Mouse (Mus musculus) ES-E14 (cell line): ENCODE results near the gene Actb. TPM values are rescaled to one million over a fixed set of nuclear protein-coding genes. Genes with fewer than 3 reads are reported as not detected.

Experiments used
- DNase-seq: peaks from one replicate; pipeline ENCODE4 v3.0.0-alpha.2; 2013; ENCODE audit warnings: low read depth, low spot score
- H3K27ac ChIP-seq: 2 replicates; pipeline ENCODE4 v1.5.1; 2012; ENCODE audit warnings: low read depth, mild to moderate bottlenecking, low read length, moderate library complexity, mixed read lengths; ENCODE audit not compliant: poor library complexity, insufficient read depth, severe bottlenecking
- H3K36me3 ChIP-seq: 2 replicates; pipeline ENCODE4 v1.6.1; 2012; ENCODE audit warnings: mild to moderate bottlenecking, low read length, moderate library complexity, mixed read lengths; ENCODE audit not compliant: control insufficient read depth, poor library complexity, insufficient read depth, severe bottlenecking
- H3K4me1 ChIP-seq, 2 experiments: fragments of 150-350 bp in 1 of 2; sonication (generic) in 1 of 2; 2 replicates each; pipeline ENCODE4 v1.6.1; 2012; ENCODE audit warnings: low read length in 2 of 2, mild to moderate bottlenecking in 1 of 2, mixed read lengths in 1 of 2; ENCODE audit not compliant: control insufficient read depth in 2 of 2, insufficient read depth in 2 of 2, poor library complexity in 1 of 2
- H3K4me3 ChIP-seq, 2 experiments: fragments of 150-350 bp in 1 of 2; sonication (generic) in 1 of 2; 2 replicates each; pipeline ENCODE4 v1.5.1; 2012; ENCODE audit warnings: low read length in 2 of 2, low read depth in 1 of 2, mild to moderate bottlenecking in 1 of 2, mixed read lengths in 1 of 2; ENCODE audit not compliant: insufficient read depth in 1 of 2, poor library complexity in 1 of 2, severe bottlenecking in 1 of 2
- H3K9ac ChIP-seq: 2 replicates; pipeline ENCODE4 v1.6.1; 2012; ENCODE audit warnings: low read depth, mild to moderate bottlenecking, low read length, mixed read lengths; ENCODE audit not compliant: poor library complexity, insufficient read depth, severe bottlenecking
- H3K9me3 ChIP-seq: fragments of 150-350 bp; sonication (generic); 2 replicates; pipeline ENCODE4 v1.6.1; 2012; ENCODE audit warnings: low read depth, mild to moderate bottlenecking, low read length; ENCODE audit not compliant: control insufficient read depth, insufficient read depth
- CHD2 ChIP-seq: IDR thresholded peaks from 2 replicates; pipeline ENCODE4 v1.6.1; 2014; ENCODE audit warnings: mild to moderate bottlenecking, low read depth, low read length, inconsistent platforms
- HCFC1 ChIP-seq: IDR thresholded peaks from 2 replicates; pipeline ENCODE4 v1.6.1; 2012; ENCODE audit warnings: low read length, inconsistent platforms, borderline replicate concordance; ENCODE audit not compliant: insufficient read depth
- MAFK ChIP-seq: IDR thresholded peaks from 2 replicates; pipeline ENCODE4 v1.6.1; 2014; ENCODE audit warnings: mild to moderate bottlenecking, low read depth, low read length, inconsistent platforms; ENCODE audit not compliant: insufficient read depth
- ZC3H11A ChIP-seq: IDR thresholded peaks from 2 replicates; pipeline ENCODE4 v1.6.1; 2012; ENCODE audit warnings: low read depth, mild to moderate bottlenecking, inconsistent platforms, low read length, borderline replicate concordance
- ZNF384 ChIP-seq: IDR thresholded peaks from 2 replicates; pipeline ENCODE4 v1.6.1; 2012; ENCODE audit warnings: low read depth, low read length, inconsistent platforms
- in situ Hi-C, 2 experiments: fragments of 600-800 bp; cut with MboI; formaldehyde crosslinking; loops; one replicate each; pipeline ENCODE4 v1.15.1; 2025; ENCODE audit warnings: low sequenced_read_pairs in 2 of 2, inconsistent platforms in 1 of 2; ENCODE audit not compliant: unreplicated experiment in 2 of 2
- total RNA-seq: library from RNA; depleted of rRNA; stranded (reverse); fragments of 300-350 nt; gene quantifications from 2 replicates; pipeline ENCODE4 v1.2.3, GENCODE M21; 2012

Gene Actb
- total RNA-seq, 1 experiment = 4,692 TPM

DNA sequence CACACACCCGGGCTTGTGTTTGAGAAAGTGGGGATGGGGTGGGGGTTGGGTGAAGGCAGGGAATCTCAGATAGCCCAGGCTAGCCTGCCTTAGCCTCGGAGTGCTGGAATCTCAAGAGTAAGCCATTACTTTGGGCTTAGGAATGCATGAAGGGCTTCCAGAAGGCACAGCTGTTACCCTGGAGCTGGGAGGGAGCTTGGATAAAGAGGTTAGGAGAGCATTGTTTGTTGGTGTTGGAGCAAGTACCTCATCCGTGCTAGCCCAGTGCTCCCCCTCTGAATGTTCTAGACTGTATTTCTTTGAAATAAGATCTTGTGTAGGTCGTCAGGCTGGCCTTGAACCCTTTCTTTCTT is 22.8 kb upstream of the Actb start:
- H3K9ac ChIP-seq = peak overlapping the region; percentile 69
- no peaks in the 10 kb centered on the region for H3K36me3 ChIP-seq
- DNase-seq = no peak
- H3K4me3 ChIP-seq = peak overlapping the region; percentile 60 to 64
- in situ Hi-C loops = no loop called here
- H3K4me1 ChIP-seq = peaks cover 3 to 35% of the 10 kb centered on the region in 2 experiments; a peak in 2 of 4 replicates
- no peaks in the 10 kb centered on the region for H3K9me3 ChIP-seq
- TF ChIP-seq ZC3H11A (no peak), MAFK (no peak), CHD2 (no peak), HCFC1 (no peak), ZNF384 (no peak)
- H3K27ac ChIP-seq = peak overlapping the region; percentile 32

DNA sequence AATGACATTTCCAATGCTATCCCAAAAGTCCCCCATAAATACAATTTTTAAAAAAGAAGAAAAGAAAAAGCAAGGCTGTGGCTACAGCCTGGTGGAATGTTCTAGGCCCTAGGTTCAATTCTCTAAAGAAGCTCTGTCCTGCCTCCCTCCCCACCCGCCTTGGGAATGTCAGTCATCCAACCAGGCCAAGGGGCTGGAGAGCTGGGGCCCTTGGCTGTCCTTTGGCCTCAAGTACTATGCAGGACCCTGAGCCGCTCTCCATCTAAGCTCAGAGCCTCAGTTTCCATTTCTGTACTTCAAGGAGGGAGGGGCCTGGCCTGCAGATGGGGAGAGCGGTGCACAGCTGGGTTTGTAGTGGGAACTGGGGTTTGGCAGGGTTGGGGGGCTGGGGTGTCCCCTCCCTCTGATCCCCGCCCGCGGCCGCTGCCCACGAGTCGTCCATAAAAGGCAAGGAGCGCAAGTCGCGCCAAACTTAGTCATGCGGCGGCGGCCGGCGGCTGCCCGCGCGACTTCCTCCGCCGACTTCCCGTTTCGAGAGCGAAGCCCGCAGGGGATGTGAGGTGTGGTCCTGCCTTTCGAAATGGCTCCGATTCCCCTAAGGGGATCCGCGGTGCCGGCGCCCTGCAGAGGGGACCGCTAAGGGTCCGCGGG is 22.3 kb upstream of the Actb start:
- peaks cover 3 to 35% of the 10 kb centered on the region in 2 experiments; a peak in 2 of 4 replicates for H3K4me1 ChIP-seq
- no peaks in the 10 kb centered on the region for H3K9me3 ChIP-seq
- peak overlapping the region; percentile 69 for H3K9ac ChIP-seq
- H3K27ac ChIP-seq = peak overlapping the region; percentile 32
- H3K36me3 ChIP-seq = no peaks in the 10 kb centered on the region
- DNase-seq = no peak
- H3K4me3 ChIP-seq = peak overlapping the region; percentile 60 to 64
- TF ChIP-seq MAFK = no peak
- no peak for TF ChIP-seq CHD2
- no peak for TF ChIP-seq HCFC1
- TF ChIP-seq ZC3H11A = no peak
- in situ Hi-C loops = no loop called here

GRCm38 (mm10) chr5:142927341-142927930 is 20.9 kb upstream of the Actb start:
- Histone ChIP-seq H3K36me3 (no peaks in the 10 kb centered on the region), H3K9ac (no peak overlapping the region), H3K27ac (peak overlapping the region; percentile 26; the same call in 1 of the 2 replicates), H3K4me1 (peaks cover 3 to 35% of the 10 kb centered on the region in 2 experiments; a peak in 2 of 4 replicates), H3K4me3 (no peak overlapping the region), H3K9me3 (no peaks in the 10 kb centered on the region)
- in situ Hi-C loops = no loop called here
- no peak for TF ChIP-seq MAFK
- no peak for TF ChIP-seq HCFC1
- no peak for TF ChIP-seq CHD2
- no peak for DNase-seq

DNA sequence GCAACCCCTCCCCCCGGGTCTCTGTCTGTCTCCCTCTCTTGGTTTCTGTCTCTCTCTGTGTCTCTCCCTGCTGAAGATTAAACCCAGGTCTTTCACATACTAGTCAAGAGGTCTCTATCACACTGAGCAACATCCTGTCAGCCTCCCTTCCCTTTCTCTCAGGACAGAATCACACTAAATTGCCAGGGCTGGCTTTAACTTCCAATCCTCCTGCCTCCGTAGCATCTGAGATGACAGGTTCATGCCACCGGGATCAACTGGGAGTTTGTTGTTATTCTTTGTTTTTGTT is 20.3 kb upstream of the Actb start:
- no peaks in the 10 kb centered on the region for H3K9me3 ChIP-seq
- in situ Hi-C loops = no loop called here
- DNase-seq = no peak
- H3K36me3 ChIP-seq = no peaks in the 10 kb centered on the region
- peak overlapping the region; percentile 26; the same call in 1 of the 2 replicates for H3K27ac ChIP-seq
- no peak overlapping the region for H3K4me3 ChIP-seq
- TF ChIP-seq CHD2 = no peak
- no peak for TF ChIP-seq ZNF384
- no peak for TF ChIP-seq HCFC1
- no peak for TF ChIP-seq MAFK
- no peak for TF ChIP-seq ZC3H11A
- peaks cover 3 to 40% of the 10 kb centered on the region in 2 experiments; a peak in 2 of 4 replicates for H3K4me1 ChIP-seq
- no peak overlapping the region for H3K9ac ChIP-seq
